Mouse (Mus musculus): ENCODE data around the gene Mafg. TPM values are rescaled to one million over a fixed set of nuclear protein-coding genes. Genes with fewer than 3 reads are reported as not detected.

Gene Mafg
- 42.4 and 46.3 TPM in 2 replicates for polyA plus RNA-seq (2012; ENCODE audit: low replicate concordance)

GRCm38 (mm10) chr11:120633520-120634343, at the start of gene Mafg:
TSS of gene Mafg (minus strand) at chr11:120633600.

GRCm38 (mm10) chr11:120672687-120673593, 39.5 kb upstream of the Mafg start, which contains the start of gene Aspscr1:
TSS of gene Aspscr1 (plus strand) at chr11:120672973.

GRCm38 (mm10) chr11:120661076-120661460, 27.7 kb upstream of the Mafg start, which contains the start of gene Notum:
TSS of gene Notum (minus strand) at chr11:120661175.

GRCm38 (mm10) chr11:120648001-120648476, 14.6 kb upstream of the Mafg start, which contains the start of gene Myadml2:
TSS of gene Myadml2 (minus strand) at chr11:120648158.

GRCm38 (mm10) chr11:120643601-120643987, 10.2 kb upstream of the Mafg start, which contains the start of gene Pycr1:
TSS of gene Pycr1 (minus strand) at chr11:120643769.

GRCm38 (mm10) chr11:120625152-120625775, 8.1 kb downstream of the Mafg start, which contains the start of gene Sirt7:
TSS of gene Sirt7 (minus strand) at chr11:120625240.

GRCm38 (mm10) chr11:120617519-120618112, 15.8 kb downstream of the Mafg start, which contains the start of gene Pcyt2:
TSS of gene Pcyt2 (minus strand) at chr11:120617936.

GRCm38 (mm10) chr11:120608241-120609034, 25.0 kb downstream of the Mafg start, which contains the start of gene Npb:
TSS of gene Npb (plus strand) at chr11:120608477.

GRCm38 (mm10) chr11:120598283-120598989, 35.0 kb downstream of the Mafg start, which contains the start of the genes Alyref and Anapc11:
TSS of gene Alyref (minus strand) at chr11:120598365.
TSS of gene Anapc11 (plus strand) at chr11:120598421.

GRCm38 (mm10) chr11:120581490-120582267, 51.7 kb downstream of the Mafg start, which contains the start of gene Arhgdia:
TSS of gene Arhgdia (minus strand) at chr11:120581624.

Other genes with a start within 250 kb of the Mafg start
- gene Nploc4, start 195.9 kb downstream of the Mafg start, polyA plus RNA-seq (2012; ENCODE audit: low replicate concordance) = 61.4 and 65.9 TPM in 2 replicates
- gene Tspan10, start 191.0 kb downstream of the Mafg start, polyA plus RNA-seq (2012; ENCODE audit: low replicate concordance) = 0.07 TPM in 1 of 2 replicates, not detected in the other
- gene Pde6g, start 180.1 kb downstream of the Mafg start, polyA plus RNA-seq (2012; ENCODE audit: low replicate concordance) = 0.13 and 0.58 TPM in 2 replicates
- 10.5 and 12.8 TPM in 2 replicates for gene Oxld1, start 175.5 kb downstream of the Mafg start, polyA plus RNA-seq (2012; ENCODE audit: low replicate concordance)
- 20.5 and 30.8 TPM in 2 replicates for gene Ccdc137, start 175.5 kb downstream of the Mafg start, polyA plus RNA-seq (2012; ENCODE audit: low replicate concordance)
- gene Arl16, start 166.0 kb downstream of the Mafg start, polyA plus RNA-seq (2012; ENCODE audit: low replicate concordance) = 27.3 and 31.8 TPM in 2 replicates
- gene Mrpl12, start 149.0 kb downstream of the Mafg start, polyA plus RNA-seq (2012; ENCODE audit: low replicate concordance) = 130 and 185 TPM in 2 replicates
- gene Slc25a10, start 141.8 kb downstream of the Mafg start, polyA plus RNA-seq (2012; ENCODE audit: low replicate concordance) = 27.5 and 43.7 TPM in 2 replicates
- gene Gcgr, start 102.9 kb downstream of the Mafg start, polyA plus RNA-seq (2012; ENCODE audit: low replicate concordance) = not detected in 2 replicates
- 130 and 145 TPM in 2 replicates for gene Mcrip1, start 83.9 kb downstream of the Mafg start, polyA plus RNA-seq (2012; ENCODE audit: low replicate concordance)
- not detected in 2 replicates for gene Ppp1r27, start 82.5 kb downstream of the Mafg start, polyA plus RNA-seq (2012; ENCODE audit: low replicate concordance)
- gene P4hb, start 60.3 kb downstream of the Mafg start, polyA plus RNA-seq (2012; ENCODE audit: low replicate concordance) = 322 and 696 TPM in 2 replicates
- 989 and 1,139 TPM in 2 replicates for gene Arhgdia, start 52.0 kb downstream of the Mafg start, polyA plus RNA-seq (2012; ENCODE audit: low replicate concordance)
- 123 and 133 TPM in 2 replicates for gene Alyref, start 35.2 kb downstream of the Mafg start, polyA plus RNA-seq (2012; ENCODE audit: low replicate concordance)
- 30.2 and 93.3 TPM in 2 replicates for gene Anapc11, start 35.2 kb downstream of the Mafg start, polyA plus RNA-seq (2012; ENCODE audit: low replicate concordance)
- 3.7 and 6.2 TPM in 2 replicates for gene Npb, start 25.1 kb downstream of the Mafg start, polyA plus RNA-seq (2012; ENCODE audit: low replicate concordance)
- 62.9 and 99.6 TPM in 2 replicates for gene Pcyt2, start 15.7 kb downstream of the Mafg start, polyA plus RNA-seq (2012; ENCODE audit: low replicate concordance)
- gene Sirt7, start 8.4 kb downstream of the Mafg start, polyA plus RNA-seq (2012; ENCODE audit: low replicate concordance) = 225 and 508 TPM in 2 replicates
- 1.2 and 1.3 TPM in 2 replicates for gene Pycr1, start 10.2 kb upstream of the Mafg start, polyA plus RNA-seq (2012; ENCODE audit: low replicate concordance)
- 0.42 and 1.4 TPM in 2 replicates for gene Myadml2, start 14.6 kb upstream of the Mafg start, polyA plus RNA-seq (2012; ENCODE audit: low replicate concordance)
- gene Notum, start 27.6 kb upstream of the Mafg start, polyA plus RNA-seq (2012; ENCODE audit: low replicate concordance) = not detected in 2 replicates
- gene Aspscr1, start 39.4 kb upstream of the Mafg start, polyA plus RNA-seq (2012; ENCODE audit: low replicate concordance) = 214 and 360 TPM in 2 replicates
- 30.9 and 103 TPM in 2 replicates for gene Cenpx, start 80.1 kb upstream of the Mafg start, polyA plus RNA-seq (2012; ENCODE audit: low replicate concordance)
- gene Lrrc45, start 80.3 kb upstream of the Mafg start, polyA plus RNA-seq (2012; ENCODE audit: low replicate concordance) = 32.9 and 53.7 TPM in 2 replicates
- gene Rac3, start 87.9 kb upstream of the Mafg start, polyA plus RNA-seq (2012; ENCODE audit: low replicate concordance) = 5.3 and 8.2 TPM in 2 replicates
- gene Dcxr, start 93.7 kb upstream of the Mafg start, polyA plus RNA-seq (2012; ENCODE audit: low replicate concordance) = 20.4 and 47.0 TPM in 2 replicates
- 7.5 and 8.2 TPM in 2 replicates for gene Cbr2, start 98.5 kb upstream of the Mafg start, polyA plus RNA-seq (2012; ENCODE audit: low replicate concordance)
- gene Hmga1b, start 129.2 kb upstream of the Mafg start, polyA plus RNA-seq (2012; ENCODE audit: low replicate concordance) = 196 and 300 TPM in 2 replicates
- 32.8 and 46.1 TPM in 2 replicates for gene Rfng, start 150.6 kb upstream of the Mafg start, polyA plus RNA-seq (2012; ENCODE audit: low replicate concordance)
- gene Gps1, start 150.7 kb upstream of the Mafg start, polyA plus RNA-seq (2012; ENCODE audit: low replicate concordance) = 27.5 and 29.8 TPM in 2 replicates
- gene Dus1l, start 162.8 kb upstream of the Mafg start, polyA plus RNA-seq (2012; ENCODE audit: low replicate concordance) = 78.0 and 102 TPM in 2 replicates
- 64.1 and 156 TPM in 2 replicates for gene Fasn, start 190.9 kb upstream of the Mafg start, polyA plus RNA-seq (2012; ENCODE audit: low replicate concordance)